Mouse (Mus musculus) frontal cortex, postnatal 14 days (tissue): Measurements from ENCODE around the gene H2-M9.

Experiments used
- DNase-seq, 2 experiments: peaks; one replicate each; pipeline ENCODE4 v3.0.0; 2022; ENCODE audit warnings: low spot score in 2 of 2

Gene H2-M9

DNA sequence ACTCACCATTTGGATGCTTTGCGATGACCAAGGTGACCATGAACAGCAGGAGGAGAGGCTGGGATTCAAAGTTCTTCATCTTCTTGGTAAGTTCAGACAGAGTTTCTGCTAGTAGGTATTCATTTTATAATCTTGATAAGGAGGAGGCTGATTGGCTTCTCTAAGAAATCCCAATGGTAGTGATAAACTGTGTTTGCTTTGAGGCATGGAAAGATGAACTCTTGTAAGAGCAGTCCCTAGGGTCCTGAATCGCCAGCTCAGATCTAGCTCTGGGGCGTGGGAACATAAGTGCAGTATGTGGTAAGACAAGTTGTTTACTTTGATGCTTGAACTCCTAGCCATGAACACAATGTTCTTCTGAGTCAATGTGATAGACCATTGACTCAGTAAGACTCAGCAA is at the start of gene H2-M9:
H2-M9 (minus strand) TSS at position 101 of the 400 bp plus-strand sequence.
- DNase-seq = no peak

- DNase-seq = no peak
Observed at GRCm38 (mm10) chr17:36672119-36672518, 29.7 kb upstream of the H2-M9 start, which contains the start of gene H2-M1. Gene H2-M1 (minus strand): TSS chr17:36672219.
